Mouse (Mus musculus) heart, postnatal 36 days (tissue): ENCODE measurements around the gene Spata13. TPM values are rescaled to one million over a fixed set of nuclear protein-coding genes. Genes with fewer than 3 reads are reported as not detected.

Source experiments
- DNase-seq, 2 experiments: peaks; one replicate each; pipeline ENCODE4 v3.0.0; 2021 to 2022
- intact Hi-C: fragments of 180-260 bp; cut with DNase I; formaldehyde crosslinking; loops from one replicate; pipeline ENCODE4 v1.15.1; 2025
- total RNA-seq, 2 experiments: library from RNA; stranded (reverse); gene quantifications; 2 replicates each; pipeline ENCODE4 v1.2.3; 2021

Gene Spata13
- total RNA-seq, 2 experiments from 2014 or later = 13.5 to 16.4 TPM

- intact Hi-C loops = no loop called here
Measured at GRCm38 (mm10) chr14:60666252-60666651, 32.5 kb downstream of the Spata13 start.

GRCm38 (mm10) chr14:60670191-60670590 is 36.4 kb downstream of the Spata13 start:
- no peak for DNase-seq
- intact Hi-C loops = no loop called here

More at GRCm38 (mm10) chr14:60666252-60666651, 32.5 kb downstream of the Spata13 start:
- DNase-seq = no peak

GRCm38 (mm10) chr14:60671504-60671903 is 37.7 kb downstream of the Spata13 start:
- DNase-seq = no peak
- intact Hi-C loops = no loop called here

GRCm38 (mm10) chr14:60675697-60676096 is 41.9 kb downstream of the Spata13 start:
- no peak for DNase-seq
- intact Hi-C loops = no loop called here

- intact Hi-C loops = no loop called here
- DNase-seq = no peak
Measured at GRCm38 (mm10) chr14:60676625-60677314, 43.0 kb downstream of the Spata13 start.

- intact Hi-C loops = loop anchor here (2.0 kb wide), 2 partner anchors 46 to 82 kb away; no protein-coding TSS in a partner anchor
- DNase-seq = peak; percentile 76 to 80
Measured at GRCm38 (mm10) chr14:60682361-60683023, 48.7 kb downstream of the Spata13 start.

- intact Hi-C loops = loop anchor here (2.0 kb wide), 2 partner anchors 47 to 83 kb away; no protein-coding TSS in a partner anchor
- no peak for DNase-seq
Measured at GRCm38 (mm10) chr14:60683989-60684388, 50.2 kb downstream of the Spata13 start.

- intact Hi-C loops = no loop called here
- no peak for DNase-seq
Measured at GRCm38 (mm10) chr14:60686733-60687132, 52.9 kb downstream of the Spata13 start.

- DNase-seq = peak in 1 of 2 experiments; percentile 18
- intact Hi-C loops = no loop called here
Measured at GRCm38 (mm10) chr14:60687241-60687640, 53.4 kb downstream of the Spata13 start.

GRCm38 (mm10) chr14:60688509-60689205 is 54.9 kb downstream of the Spata13 start:
- peak; percentile 67 to 68 for DNase-seq
- intact Hi-C loops = loop anchor here (1.0 kb wide), 1 partner anchor 163 kb away; no protein-coding TSS in a partner anchor

GRCm38 (mm10) chr14:60689768-60690167 is 56.0 kb downstream of the Spata13 start:
- no peak for DNase-seq

GRCm38 (mm10) chr14:60690631-60691030 is 56.8 kb downstream of the Spata13 start:
- intact Hi-C loops = loop anchor here (5.0 to 10.0 kb wide), 2 partner anchors 436 to 1083 kb away; partner anchors contain the start of genes Gm49336 and Nupl1
- DNase-seq = no peak

More at GRCm38 (mm10) chr14:60689768-60690167, 56.0 kb downstream of the Spata13 start:
- intact Hi-C loops = loop anchor here (5.0 to 10.0 kb wide), 2 partner anchors 435 to 1082 kb away; partner anchors contain the start of genes Gm49336 and Nupl1

- DNase-seq = no peak
- intact Hi-C loops = loop anchor here (5.0 to 10.0 kb wide), 2 partner anchors 438 to 1086 kb away; partner anchors contain the start of genes Gm49336 and Nupl1
Measured at GRCm38 (mm10) chr14:60693122-60693536, 59.3 kb downstream of the Spata13 start.

- DNase-seq = no peak
- intact Hi-C loops = loop anchor here (2.0 to 10.0 kb wide), 3 partner anchors 181 to 1086 kb away; partner anchors contain the start of genes Gm49336 and Nupl1
Measured at GRCm38 (mm10) chr14:60693666-60694065, 59.9 kb downstream of the Spata13 start.

- intact Hi-C loops = loop anchor here (2.0 to 10.0 kb wide), 3 partner anchors 182 to 1087 kb away; partner anchors contain the start of genes Gm49336 and Nupl1
- peak; percentile 68 to 78 for DNase-seq
Measured at GRCm38 (mm10) chr14:60694215-60694997, 60.6 kb downstream of the Spata13 start.

GRCm38 (mm10) chr14:60697351-60697750 is 63.5 kb downstream of the Spata13 start:
- intact Hi-C loops = loop anchor here (10.0 kb wide), 1 partner anchor 443 kb away; the partner anchor contains the start of genes Gm49336 and Nupl1

GRCm38 (mm10) chr14:60698980-60699379 is 65.2 kb downstream of the Spata13 start:
- intact Hi-C loops = loop anchor here (10.0 kb wide), 1 partner anchor 444 kb away; the partner anchor contains the start of genes Gm49336 and Nupl1
- no peak for DNase-seq

More at GRCm38 (mm10) chr14:60697351-60697750, 63.5 kb downstream of the Spata13 start:
- DNase-seq = no peak

- intact Hi-C loops = no loop called here
- DNase-seq = no peak
Measured at GRCm38 (mm10) chr14:60702377-60703140, 68.8 kb downstream of the Spata13 start.

GRCm38 (mm10) chr14:60704510-60704909 is 70.7 kb downstream of the Spata13 start:
- intact Hi-C loops = no loop called here
- no peak for DNase-seq
